8 mouse cellular contexts compared by ENCODE assay signal in genomic region chr7:29039985-29040661, GRCm38 (mm10). TPM values are rescaled to one million over a fixed set of nuclear protein-coding genes. Genes with fewer than 3 reads are reported as not detected.
DNase-seq lines count a peak whose midpoint lies in the region; ATAC-seq and TF ChIP-seq lines count a peak whose summit lies in the region.

No protein-coding gene starts in this region.

- no peaks in the 10 kb centered on the region for H3K36me3 ChIP-seq in heart, embryonic 15.5 days
- H3K36me3 ChIP-seq in limb, embryonic 15.5 days, result no peaks in the 10 kb centered on the region

- no peak for DNase-seq in left cerebral cortex, adult 2 months (ENCODE audit: extremely low spot score in 1 of 2, low spot score in 2 of 2)
- no peak for DNase-seq in left cerebral cortex, postnatal 4 days
- DNase-seq in embryo, embryonic 11.5 days (ENCODE audit: low read depth, low spot score), result peak; percentile 42
- DNase-seq in retina, postnatal 1 day, result peak; percentile 59
- no peak for DNase-seq in gastrocnemius, postnatal 14 days
- no peak for DNase-seq in adrenal gland, adult 18-20 months (ENCODE audit: low spot score in 2 of 2)

- peak overlapping the region; percentile 71 for H3K4me2 ChIP-seq in heart, embryonic 15.5 days
- peak overlapping the region; percentile 61 for H3K4me2 ChIP-seq in limb, embryonic 15.5 days

- peak overlapping the region; percentile 34; the same call in 1 of the 2 replicates for H3K4me3 ChIP-seq in left cerebral cortex, adult 2 months
- H3K4me3 ChIP-seq in heart, embryonic 15.5 days, result peak overlapping the region; percentile 40
- peak overlapping the region; percentile 37 for H3K4me3 ChIP-seq in limb, embryonic 15.5 days

- 3% methylated on average over 26 of the region's 26 CpGs for WGBS in heart, embryonic 15.5 days
- under 1% methylated on average over 26 of the region's 26 CpGs for WGBS in limb, embryonic 15.5 days

- no peaks in the 10 kb centered on the region for H3K9me3 ChIP-seq in heart, embryonic 15.5 days (replicated peaks)
- H3K9me3 ChIP-seq in limb, embryonic 15.5 days, result no peaks in the 10 kb centered on the region

- no peak for TF ChIP-seq CTCF in left cerebral cortex, adult 2 months (IDR thresholded peaks at IDR 0.05)

- no peak overlapping the region for H3K27ac ChIP-seq in left cerebral cortex, adult 2 months
- H3K27ac ChIP-seq in heart, embryonic 15.5 days, result no peak overlapping the region
- H3K27ac ChIP-seq in limb, embryonic 15.5 days, result peak overlapping the region; percentile 39

- peaks cover 10% of the 10 kb centered on the region for H3K27me3 ChIP-seq in heart, embryonic 15.5 days
- H3K27me3 ChIP-seq in limb, embryonic 15.5 days, result no peaks in the 10 kb centered on the region

- H3K4me1 ChIP-seq in heart, embryonic 15.5 days (replicated peaks), result peaks cover 16% of the 10 kb centered on the region
- peaks cover 29% of the 10 kb centered on the region for H3K4me1 ChIP-seq in limb, embryonic 15.5 days

- intact Hi-C loops in left cerebral cortex, adult 2 months (cut with DNase I), result loop anchor here (1.0 to 5.0 kb wide), 3 partner anchors 68 to 263 kb away; no protein-coding TSS in a partner anchor
- intact Hi-C loops in left cerebral cortex, postnatal 4 days (cut with DNase I), result loop anchor here (5.0 kb wide), 2 partner anchors 68 to 258 kb away; no protein-coding TSS in a partner anchor
- intact Hi-C loops in gastrocnemius, postnatal 14 days (cut with DNase I; ENCODE audit: low total_unique reads), result no loop called here

- peak overlapping the region; percentile 37 for H3K9ac ChIP-seq in heart, embryonic 15.5 days
- H3K9ac ChIP-seq in limb, embryonic 15.5 days, result peak overlapping the region; percentile 5; the same call in 1 of the 2 replicates

- ATAC-seq in heart, embryonic 15.5 days (replicated peaks; ENCODE audit: insufficient number of reproducible peaks, insufficient read depth, low FRiP score, low read depth), result no peak
- ATAC-seq in limb, embryonic 15.5 days (ENCODE audit: insufficient number of reproducible peaks, low FRiP score, low TSS enrichment, low read depth), result no peak; the same call in 1 of the 2 replicates

RNA-seq across cellular contexts. Expression of gene Map4k1, which starts 58.3 kb away (rescaled TPM):
- 1 to 10 TPM; 1.8 to 2.3 TPM for total RNA-seq in left cerebral cortex, adult 2 months (2021)
- total RNA-seq in left cerebral cortex, postnatal 4 days (2021), result 10 to 100 TPM; 12.9 to 14.7 TPM
- polyA plus RNA-seq in heart, embryonic 15.5 days (2015; fragmentation: Nextera tagmentation; extraction: Ambion mirVana), result 2.8 and 7.6 TPM in 2 replicates
- 7.2 and 7.6 TPM in 2 replicates for polyA plus RNA-seq in limb, embryonic 15.5 days (2015; fragmentation: Nextera tagmentation; extraction: Ambion mirVana)
- 1 to 10 TPM in 1 of 2 experiments, under 1 TPM in 1; 0.71 to 1.2 TPM for total RNA-seq in gastrocnemius, postnatal 14 days (2021)
- total RNA-seq in adrenal gland, adult 18-20 months (2021), result 1 to 10 TPM in 1 of 2 experiments, under 1 TPM in 1; 0.96 to 2.4 TPM

RNA-seq across cellular contexts. Expression of gene Eif3k, which starts 58.5 kb away (rescaled TPM):
- 100 to 1,000 TPM; 179 to 192 TPM for total RNA-seq in left cerebral cortex, adult 2 months (2021)
- 100 to 1,000 TPM; 212 to 213 TPM for total RNA-seq in left cerebral cortex, postnatal 4 days (2021)
- polyA plus RNA-seq in heart, embryonic 15.5 days (2015; fragmentation: Nextera tagmentation; extraction: Ambion mirVana), result 239 and 261 TPM in 2 replicates
- polyA plus RNA-seq in limb, embryonic 15.5 days (2015; fragmentation: Nextera tagmentation; extraction: Ambion mirVana), result 372 and 387 TPM in 2 replicates
- 100 to 1,000 TPM; 142 to 147 TPM for total RNA-seq in gastrocnemius, postnatal 14 days (2021)
- total RNA-seq in adrenal gland, adult 18-20 months (2021), result 100 to 1,000 TPM; 227 to 253 TPM

Comparison
In these comparisons a context has a peak if more than half of its experiments do, and no peak if none do; other contexts are left out.
1. RNA of gene Map4k1, which starts 58.3 kb away (total RNA-seq): 12.9 to 14.7 TPM in left cerebral cortex, postnatal 4 days; 0.96 to 2.4 TPM in adrenal gland, adult 18-20 months, 1.8 to 2.3 TPM in left cerebral cortex, adult 2 months and 0.71 to 1.2 TPM in gastrocnemius, postnatal 14 days; every median in the first group is over 4 times any median in the second.
2. DNase-seq: peak in embryo, embryonic 11.5 days (single experiment) and retina, postnatal 1 day (single experiment); none in left cerebral cortex, adult 2 months (0 of 2), left cerebral cortex, postnatal 4 days (single experiment), gastrocnemius, postnatal 14 days (single experiment) and adrenal gland, adult 18-20 months (0 of 2).
3. Peak in every context shown above with its lines, with median percentiles within 50 percentile points of each other: H3K4me3 ChIP-seq.